Mouse (Mus musculus): ENCODE measurements around the gene Spaca4.
A peak's percentile ranks its signal among the peaks of the same experiment; 100 is the strongest.

GRCm38 (mm10) chr7:45746518-45746917, 20.9 kb upstream of the Spaca4 start:
- TF ChIP-seq POLR2A (IDR thresholded peaks at IDR 0.05; ENCODE audit: insufficient read depth, low read depth, low read length) (no peak), CTCF (IDR thresholded peaks at IDR 0.05) (peak; percentile 54)

Data from heart, adult 2 months (tissue).